Mouse (Mus musculus) lung, postnatal 25 days (tissue): Measurements from ENCODE around the gene Ing3.

Source experiments
- DNase-seq: peaks from one replicate; pipeline ENCODE4 v3.0.0; 2022; ENCODE audit warnings: low spot score

Gene Ing3

DNA sequence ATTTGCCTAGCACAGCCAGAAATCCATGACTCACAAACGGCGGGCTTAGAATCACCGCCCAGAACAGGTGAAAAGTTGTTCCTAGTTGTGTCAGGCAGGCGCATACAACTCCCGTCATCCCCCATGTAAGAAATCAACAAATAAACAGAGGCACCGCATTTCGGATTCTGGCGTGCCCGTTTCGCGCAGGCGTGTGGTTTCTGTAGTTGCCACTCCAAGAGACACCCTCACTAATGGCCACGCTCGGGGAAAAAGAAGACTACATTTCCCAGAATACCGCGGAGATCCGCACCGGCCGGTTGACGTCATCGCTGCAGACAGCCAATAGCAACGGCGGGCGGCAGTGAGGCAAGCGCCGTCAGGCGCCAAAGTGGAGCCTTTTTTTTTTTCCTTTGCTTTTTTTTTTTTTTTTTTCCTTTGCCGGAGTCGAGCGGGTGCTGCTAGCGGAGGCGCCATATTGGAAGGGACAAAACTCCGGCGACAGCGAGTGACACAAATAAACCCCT, at the start of gene Ing3:
Ing3 (plus strand) TSS at position 346 of the 506 bp plus-strand sequence.
- DNase-seq: peak; percentile 99

DNA sequence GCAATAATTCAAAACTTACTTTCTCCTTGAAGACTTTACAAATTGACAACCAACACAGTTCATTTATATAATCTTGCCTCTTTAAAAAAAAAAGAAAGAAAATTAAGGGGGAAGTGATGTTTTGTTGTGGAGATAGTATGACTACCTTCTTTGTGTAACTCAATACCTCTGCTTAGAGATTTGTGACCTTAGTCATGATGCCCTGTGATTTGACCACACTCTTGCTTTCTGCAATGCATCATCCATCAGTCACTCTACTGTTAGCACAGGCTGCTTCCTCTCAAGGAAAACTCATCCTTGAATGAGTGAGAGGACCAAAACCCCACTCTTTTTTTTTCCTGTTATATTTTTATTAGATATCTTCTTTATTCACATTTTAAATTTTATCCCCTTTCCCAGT, 39.7 kb upstream of the Ing3 start:
- no peak for DNase-seq

DNA sequence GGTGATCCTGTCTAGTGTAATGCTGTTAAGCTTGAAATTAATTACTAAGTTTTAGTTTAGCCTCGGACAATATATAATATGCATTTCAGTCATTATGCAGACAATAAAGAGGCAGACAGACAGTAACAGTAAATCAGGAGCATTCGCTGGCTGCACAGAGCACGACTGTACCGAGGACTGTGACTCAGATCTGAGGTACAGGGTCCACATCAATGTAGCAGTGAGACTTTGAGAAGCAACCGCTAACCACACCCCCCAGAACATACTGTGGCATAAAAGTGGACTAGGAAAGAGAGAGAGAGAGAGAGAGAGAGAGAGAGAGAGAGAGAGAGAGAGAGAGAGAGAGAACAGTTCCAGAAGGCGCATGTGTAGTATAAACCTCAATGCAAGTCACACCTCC, 38.6 kb upstream of the Ing3 start:
- no peak for DNase-seq

DNA sequence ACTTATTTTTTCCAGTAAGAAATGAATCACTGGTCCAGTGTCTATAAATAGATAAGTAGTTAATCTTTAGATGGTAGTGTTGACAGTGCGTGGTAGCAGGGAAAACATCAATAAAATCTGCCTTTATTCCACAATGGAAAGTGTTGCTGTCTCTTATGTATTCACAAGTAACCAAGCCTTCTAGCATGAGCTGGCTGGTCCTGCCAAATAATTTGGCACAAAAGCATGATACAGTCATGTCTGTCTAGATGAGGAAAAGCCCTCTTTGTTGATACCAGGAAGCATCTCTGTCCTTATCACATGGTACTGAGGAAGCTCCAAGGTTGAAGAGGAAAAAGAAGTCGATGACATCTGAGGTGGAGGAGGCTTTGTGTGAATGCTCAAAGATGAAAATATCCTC, 32.8 kb upstream of the Ing3 start:
- DNase-seq: no peak

DNA sequence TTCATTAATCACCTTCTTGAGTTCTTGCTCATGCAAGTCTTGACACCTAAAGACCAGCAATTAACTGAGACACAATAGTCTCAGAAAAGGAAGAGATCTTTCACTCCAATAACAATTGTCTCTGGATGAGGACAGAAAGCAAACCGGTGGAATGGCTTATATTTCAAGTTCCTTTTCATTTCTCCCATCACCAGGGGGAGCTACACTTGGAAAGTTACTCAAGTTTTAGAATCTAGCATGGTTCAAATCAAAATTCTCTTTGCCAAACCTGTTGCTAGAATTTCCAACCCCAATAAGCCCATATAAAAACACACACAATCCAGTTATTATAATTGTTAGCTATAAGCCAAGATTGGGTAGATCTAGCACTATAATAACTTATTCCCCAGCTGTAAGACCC, 25.2 kb upstream of the Ing3 start:
- DNase-seq: no peak

DNA sequence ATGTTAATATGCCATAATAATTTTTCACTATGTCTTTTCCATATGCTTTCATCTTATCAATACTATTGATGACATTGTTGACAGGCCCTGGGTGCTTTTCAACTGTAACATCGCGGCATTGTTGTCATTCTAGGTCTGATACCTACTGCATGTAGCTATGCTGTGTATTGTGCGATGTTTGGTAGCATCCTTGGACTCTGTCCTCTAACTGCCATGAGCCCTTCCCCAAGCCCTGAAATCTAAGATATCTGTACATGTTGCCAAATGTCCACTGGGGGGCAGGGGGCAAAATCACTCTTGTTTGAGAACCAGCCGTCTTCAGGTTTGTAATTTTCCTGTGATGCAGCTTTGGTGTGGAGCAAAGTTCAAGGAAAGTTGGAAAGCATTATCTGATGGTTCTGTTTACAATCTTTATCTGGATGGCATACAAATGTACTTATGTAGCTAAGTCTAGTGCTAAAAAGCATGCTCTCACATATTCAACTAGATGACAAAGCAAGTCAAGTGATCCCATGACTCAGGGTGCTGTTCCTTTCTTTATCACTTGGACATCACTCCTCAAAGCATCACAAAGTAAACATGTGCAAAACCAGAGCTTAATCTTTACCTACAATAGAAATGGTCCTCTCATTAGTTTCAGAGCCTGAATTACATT, 11.3 kb upstream of the Ing3 start:
- DNase-seq: no peak

DNA sequence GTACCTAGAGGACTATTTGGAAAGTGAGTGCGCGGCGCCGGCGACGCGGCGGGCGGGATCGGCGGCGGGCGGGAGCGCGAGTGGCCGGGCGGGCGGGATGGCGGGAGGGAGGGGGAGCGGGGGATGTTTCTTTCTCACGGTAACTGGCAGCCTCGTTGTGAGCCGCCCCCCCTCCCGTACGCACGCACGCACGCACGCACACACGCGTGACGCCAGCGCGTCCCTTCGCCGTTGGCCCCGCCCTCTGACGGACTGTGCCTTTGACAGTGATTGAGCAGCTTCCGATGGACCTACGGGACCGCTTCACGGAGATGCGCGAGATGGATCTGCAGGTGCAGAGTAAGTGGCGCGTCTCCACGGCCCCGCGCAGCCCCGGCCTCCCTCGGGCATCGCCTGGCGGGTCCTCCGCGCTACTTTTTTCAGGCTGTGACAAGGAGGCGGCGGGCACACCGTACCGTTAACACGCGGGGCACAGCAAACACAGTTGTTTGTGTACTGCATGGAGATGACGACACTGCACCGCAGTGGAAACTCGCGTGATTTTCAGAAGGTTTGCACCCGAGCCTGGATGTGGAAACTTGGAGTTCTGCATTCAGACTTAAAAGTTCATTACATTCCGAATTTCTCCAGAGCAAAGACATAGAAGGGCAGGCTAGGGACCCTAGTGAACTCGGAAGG, 539 bp downstream of the Ing3 start:
- peak; percentile 97 for DNase-seq

DNA sequence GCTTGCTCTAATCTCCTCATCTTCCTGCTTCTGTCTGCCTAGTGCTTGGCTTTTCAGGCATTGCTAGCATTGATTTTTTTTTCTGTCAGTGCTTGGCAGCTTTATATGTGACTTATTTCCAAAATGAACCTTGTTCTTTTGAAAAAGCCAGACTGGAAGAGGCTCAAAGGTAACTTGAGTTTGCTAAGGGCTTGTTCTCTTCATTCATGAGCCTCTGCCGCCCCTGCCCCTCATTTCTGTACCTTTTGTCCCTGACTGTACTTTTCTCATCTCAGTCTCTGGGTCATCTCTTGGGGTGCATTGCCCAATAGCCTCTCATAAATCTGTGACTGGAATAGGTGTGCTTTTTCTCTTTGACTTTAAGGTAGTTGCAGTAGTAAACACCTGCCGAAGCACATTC, 1.3 kb downstream of the Ing3 start:
- no peak for DNase-seq

DNA sequence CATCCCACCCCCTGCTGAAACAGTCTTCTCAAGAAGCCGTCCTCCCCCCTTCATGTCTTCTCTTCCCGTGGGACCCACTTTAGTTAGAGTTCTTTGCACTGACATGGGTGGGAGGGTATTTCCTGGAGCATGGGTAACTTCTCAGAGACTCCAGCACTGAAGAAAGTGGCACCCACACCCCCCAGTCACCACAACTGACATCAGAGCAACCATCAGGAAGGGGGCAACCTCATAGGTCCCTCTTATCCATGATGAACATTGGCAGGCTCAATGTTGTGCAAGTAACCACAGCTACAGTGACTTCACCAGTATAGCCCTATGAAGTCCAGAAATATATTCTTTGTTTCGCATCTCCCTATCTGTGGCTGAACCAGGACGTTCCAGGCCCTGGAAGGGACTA, 6.1 kb downstream of the Ing3 start:
- DNase-seq: no peak

DNA sequence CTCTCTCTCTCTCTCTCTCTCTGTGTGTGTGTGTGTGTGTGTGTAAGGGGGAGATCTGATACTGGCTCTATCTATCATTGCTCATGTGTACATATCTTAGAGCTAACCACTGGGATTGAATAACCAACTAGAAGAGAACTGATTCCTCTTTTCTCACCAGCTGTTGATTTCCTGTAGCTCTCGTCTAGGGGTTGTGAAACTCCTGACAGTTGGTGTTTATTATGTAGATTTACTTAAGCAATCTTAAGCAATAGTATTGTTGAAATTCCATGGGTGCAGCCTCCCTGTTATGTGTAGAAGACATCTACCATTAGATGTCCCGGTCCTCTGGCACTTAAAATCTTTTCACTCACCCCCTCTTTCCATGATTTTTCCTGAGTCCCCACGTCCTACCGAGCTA, 9.6 kb downstream of the Ing3 start:
- peak; percentile 16 for DNase-seq

DNA sequence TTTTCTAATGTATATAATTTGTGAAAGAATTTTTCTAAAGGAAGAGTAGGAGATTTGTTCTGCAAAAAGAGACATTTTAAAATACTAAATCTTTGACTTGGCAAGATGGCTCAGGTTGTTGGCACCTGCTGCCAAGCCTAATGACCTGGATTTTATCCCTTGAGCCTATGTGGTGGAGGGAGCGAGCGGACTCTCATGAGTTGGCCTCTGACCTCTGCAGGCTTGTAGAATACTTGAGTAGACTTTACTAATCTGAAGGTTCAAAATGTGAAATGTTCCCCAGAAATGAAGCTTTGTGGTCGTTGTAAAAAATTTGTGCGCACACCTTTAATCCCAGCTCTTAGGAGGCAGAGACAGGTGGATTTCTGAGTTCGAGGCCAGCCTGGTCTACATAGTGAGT, 10.5 kb downstream of the Ing3 start:
- no peak for DNase-seq

DNA sequence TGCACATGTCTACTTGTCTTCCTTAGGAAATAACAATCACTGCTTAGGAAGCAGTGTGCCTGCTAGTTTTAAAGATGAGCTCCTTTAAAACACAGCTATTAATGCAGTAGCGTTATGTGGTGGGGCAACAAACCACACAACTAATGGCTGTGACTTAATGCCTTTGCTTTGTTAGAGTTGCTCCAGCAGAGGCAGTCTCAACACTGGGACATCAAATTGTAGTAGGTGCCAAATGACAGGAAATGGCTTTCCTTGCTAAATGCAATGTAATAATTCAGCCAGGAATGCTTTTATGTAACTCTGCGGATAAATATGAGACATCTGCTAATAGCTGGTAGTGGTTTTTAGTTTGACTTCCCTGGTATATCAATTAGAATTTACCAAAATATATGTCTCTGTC, 28.2 kb downstream of the Ing3 start:
- no peak for DNase-seq

DNA sequence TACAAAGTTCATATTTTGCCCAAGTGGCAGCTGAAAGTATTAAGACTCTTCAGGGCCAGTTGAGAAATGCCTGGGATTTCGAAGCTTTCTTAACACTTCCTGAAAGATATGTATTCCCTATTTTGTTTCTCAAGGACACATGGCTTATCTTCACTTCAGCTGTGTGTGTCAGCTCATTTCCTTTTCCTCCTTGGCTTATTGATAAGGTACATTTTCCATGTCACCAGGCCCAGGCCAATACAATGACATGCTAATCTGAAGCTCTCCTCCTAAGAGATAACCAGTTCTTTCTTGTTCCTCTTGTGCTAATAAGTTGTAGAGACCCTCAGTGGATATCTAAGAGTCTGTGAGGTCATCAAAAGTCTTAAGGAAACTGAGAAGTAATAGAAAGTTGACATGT, 31.7 kb downstream of the Ing3 start:
- DNase-seq: no peak

DNA sequence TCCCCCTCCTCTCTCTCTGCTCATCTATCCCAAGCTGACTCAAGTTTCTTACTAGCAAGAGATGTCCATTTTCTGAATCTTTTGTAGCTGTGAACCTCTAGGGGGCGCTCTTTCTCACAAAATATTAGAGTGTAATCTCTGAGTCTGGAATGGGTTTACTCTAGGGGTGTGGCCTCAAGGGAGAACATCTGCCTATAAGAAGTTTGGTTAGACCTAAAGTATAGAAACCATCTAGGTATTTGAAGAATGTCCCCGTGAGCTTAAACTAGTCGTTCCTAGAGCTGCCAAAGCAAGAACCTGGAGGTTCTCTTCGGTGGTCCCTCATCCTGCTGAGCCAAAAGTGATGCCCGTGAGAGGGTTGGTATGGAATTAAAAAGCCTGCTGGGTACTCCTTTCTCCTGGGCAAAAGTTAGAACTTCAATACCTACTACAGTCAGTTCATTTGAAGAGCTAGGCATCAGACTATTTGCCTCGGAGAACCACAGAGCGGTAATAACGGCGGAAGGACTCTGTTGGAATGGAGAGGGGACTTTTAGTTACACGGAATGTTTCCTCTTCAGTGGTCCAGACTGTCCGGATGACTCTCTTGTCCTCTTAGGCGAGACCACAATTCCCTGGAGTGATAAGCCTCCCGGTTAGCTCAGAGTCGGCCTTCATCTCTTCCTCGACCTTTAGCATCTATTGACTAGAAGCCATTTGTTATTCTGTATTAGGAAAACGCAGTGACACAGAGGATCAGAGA, 35.8 kb downstream of the Ing3 start:
- peak; percentile 86 for DNase-seq

DNA sequence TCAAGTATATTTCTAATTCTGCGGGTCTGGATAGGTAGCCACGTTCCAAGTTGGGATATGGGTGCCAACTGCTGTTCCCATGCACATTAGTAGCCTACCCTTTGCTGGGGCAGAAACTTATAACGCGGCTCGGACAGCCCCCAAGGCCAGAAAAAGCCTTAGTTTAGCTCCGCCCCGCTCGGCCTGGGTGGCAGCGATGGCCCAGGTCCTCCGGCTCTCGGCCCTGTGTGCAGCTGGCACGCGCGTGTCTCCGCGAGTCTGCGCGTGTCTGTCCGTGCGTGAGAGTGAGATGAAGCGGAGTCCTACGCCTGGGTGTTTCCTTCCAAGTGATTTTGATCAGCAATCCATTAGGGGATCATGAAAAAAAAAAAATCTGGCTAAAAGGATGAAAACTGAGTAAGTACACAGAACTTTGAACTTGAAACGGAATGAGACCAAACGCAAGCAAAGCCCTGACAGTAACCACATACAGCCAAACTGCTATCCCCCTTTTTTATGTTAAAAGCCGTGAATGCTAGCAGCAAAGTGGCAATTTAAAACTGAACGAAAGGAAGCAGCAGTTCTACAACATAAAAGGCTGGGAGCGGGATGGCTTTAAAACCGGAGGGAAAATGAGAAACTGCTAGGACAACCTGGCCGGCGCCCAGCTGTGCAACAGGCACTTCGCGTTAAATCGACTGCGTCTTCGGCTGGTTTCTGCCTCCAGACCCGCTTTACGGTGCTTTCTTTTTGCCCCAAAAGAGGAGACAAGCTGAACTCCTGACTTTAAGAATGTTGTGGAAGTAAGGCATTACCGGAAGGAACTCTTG, 36.6 kb downstream of the Ing3 start, which contains the start of gene Cped1:
Cped1 (plus strand) TSS at position 185 of the 809 bp plus-strand sequence.
- DNase-seq: peak; percentile 64

DNA sequence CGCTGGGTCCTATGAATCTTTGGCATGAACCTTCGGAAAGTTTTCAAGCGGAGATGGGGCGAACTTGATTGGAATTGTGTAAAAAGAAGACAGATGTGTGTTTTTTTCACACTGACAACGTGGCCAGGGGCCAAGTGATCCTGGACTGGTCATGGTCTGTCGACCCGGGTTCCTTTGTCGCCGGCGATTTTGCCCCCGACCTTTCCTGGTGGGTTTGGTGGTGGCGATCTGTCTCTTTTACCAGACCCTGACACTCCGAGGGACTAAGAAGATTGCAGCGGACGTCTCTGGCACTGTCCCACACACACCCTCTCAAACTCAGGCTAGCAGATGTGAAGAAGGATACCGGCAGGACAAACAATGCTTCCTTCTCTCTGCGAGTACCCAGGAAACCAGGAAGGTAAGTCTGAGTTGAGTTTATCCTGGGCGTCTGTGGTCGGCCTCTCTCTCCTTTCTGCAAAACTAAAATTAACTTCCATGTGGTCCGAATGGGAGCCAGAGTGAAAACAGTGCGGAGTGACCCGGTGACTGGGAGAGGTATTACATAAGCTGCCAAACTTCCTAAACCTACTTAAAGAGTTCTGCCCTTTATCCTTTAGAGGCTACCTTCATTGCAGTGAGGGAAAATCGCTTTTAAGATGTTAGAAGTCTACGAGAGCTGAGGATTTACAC, 37.4 kb downstream of the Ing3 start:
- DNase-seq: no peak

DNA sequence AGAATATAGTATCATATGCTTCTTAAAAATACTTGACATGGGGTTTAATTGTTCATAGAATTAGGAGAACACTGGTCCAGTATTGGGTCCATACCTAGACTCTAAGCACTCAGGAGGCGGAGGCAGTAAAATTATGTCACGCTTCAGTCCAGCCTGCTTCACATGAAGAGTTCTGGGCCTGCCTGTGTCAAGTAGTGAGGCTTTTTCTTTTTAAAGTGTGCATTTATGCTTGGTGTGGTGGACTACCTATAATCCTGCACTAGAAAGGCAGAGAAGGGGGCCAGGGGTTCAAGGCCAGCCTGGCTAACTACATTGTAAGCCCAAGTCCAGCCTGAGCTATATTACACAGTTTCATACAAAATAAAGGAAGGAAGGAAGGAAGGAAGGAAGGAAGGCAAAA, 38.2 kb downstream of the Ing3 start:
- DNase-seq: no peak

DNA sequence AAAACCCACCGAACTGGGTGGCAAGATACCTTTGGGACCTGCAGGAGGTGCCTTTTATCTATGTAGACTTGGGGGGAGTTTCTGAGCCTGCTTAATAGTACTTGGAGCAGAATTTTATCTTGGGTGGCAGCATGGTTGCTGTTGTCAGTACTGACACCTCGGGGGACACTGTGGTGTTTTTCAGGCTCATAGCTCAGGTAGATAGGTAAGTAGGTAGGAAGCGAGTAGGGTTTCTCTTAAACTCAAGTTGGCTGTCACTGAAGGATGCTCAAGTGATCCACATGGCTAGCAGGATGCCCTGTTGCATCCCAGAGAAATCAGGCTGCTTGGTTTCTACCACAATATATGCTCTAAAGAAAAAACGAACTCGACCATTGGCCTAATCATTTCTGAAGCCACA, 38.9 kb downstream of the Ing3 start:
- DNase-seq: no peak

DNA sequence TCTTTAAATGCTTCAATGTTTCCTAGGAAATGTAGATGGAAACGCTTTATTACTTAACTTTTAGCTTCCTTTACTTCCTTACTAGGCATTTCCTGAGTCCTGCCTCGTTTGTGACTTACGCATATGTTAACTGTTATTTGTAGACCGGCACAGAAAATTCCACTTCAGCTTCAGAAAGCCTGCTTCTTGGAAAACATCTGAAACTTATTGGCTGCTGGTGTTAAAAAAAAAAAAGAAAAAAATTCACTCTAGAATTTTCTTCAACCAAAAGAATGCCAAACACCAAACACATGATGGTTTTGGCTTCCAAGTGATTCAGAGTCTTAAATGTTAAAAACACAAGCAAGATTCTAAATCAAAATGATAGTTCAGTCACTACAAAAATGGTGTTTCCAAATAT, 39.7 kb downstream of the Ing3 start:
- DNase-seq: no peak

DNA sequence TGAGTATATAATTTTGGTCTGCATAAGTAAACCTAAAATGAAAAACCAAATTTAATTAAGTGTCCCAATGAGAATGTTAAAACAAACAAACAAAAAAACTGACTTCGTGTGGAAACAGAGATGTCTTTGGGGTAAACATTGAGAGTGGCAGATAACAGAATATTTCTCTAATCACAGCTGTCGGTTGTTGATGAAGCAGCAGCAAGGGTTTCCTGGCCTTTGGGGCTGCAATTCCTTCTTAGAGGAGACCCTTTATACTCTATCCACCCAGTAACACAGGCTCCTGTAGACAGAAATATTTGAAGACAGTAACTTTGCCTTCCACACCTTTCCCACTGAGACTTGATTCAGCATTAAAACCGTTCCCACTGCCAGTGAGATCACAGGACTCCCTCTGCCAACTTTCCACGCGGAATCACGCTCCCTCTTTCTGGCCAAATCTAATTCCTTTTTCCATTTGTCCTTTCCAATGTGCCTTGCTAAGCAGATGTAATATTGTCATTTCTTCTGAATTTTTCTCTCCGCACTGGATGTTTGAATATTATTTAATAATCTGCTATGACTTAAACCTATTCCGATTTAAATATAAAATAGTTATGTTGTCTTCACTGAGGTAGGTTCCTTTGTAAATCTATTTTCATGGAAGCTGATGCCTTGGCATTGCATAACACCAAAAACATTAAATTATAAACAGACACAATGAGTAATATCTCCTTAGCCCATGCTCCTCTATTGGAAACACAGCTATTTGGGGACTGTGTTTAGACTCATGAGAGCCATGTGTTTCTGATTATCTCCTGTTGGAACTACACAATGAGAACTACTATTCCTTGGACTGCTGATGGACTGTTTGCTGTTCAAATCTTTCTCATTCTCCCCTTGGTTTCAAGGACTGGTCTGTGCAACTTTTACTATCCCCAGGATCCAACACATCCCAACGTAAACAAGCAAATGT, 41.1 kb downstream of the Ing3 start:
- DNase-seq: no peak

DNA sequence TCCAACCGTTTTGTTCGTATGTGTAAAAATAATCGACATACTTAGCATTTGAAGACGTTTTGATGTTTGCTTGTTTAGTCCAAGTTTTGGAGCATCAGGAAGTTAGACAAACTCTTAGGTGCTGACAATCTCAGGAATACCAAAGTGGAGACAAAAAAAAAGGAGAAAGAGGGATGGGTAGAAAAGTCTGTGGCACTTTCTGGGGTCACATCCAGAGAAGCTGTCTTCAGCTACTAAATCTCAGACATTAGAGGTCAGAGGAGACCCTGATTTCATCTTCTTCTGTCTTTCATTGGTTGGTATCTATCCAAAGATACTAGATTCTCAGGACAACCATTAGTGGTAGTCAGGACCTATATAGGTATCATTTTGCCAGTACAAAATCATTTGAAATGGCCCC, 41.8 kb downstream of the Ing3 start:
- DNase-seq: no peak
